7 mouse cellular contexts compared by ENCODE assay signal in the genomic region with DNA sequence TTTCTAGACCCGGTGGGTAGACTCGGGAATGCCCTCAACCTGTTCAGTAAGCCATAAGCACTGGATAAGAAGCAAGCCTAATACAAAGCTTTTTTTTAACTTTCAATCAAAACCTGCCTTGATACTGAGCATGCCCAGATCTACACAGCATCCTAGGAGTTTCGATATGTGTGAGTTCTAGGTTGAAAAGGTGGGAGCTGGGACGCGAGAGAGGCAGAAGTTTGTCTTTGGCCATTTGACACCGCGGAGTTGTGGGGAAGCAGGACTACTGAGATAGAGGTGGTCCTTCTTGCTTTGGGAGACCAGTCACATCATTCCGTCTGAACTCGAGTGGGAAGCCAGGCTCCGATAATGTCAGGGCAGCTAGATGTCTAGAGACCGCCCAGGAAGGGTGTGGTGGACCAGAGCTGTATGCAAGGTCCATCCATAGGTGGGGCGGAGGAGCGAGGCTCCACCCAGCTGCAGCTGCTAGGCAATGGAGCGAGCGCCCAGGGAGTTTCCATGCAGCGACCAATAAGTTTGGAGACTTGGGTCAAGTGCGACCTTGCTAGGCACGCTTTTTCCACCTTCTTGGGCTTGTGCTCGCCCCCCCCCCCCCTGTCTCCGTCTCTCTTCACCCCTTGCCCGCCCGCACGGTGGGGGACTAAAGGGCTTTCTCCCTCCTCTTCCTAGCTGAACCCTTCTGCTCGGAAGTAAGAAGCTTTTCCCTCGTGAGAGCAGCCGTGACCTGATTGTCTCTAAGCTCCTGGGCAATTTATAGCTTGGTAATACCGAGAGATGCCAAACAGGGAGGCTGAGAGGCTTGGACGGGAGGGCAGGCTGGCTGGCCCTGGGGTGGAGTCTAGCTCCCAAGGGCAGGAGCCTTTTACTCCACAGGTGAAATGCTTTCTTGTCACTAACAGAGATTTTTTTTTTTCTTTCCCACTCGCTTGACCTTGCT. TPM values are rescaled to one million over a fixed set of nuclear protein-coding genes. Genes with fewer than 3 reads are reported as not detected.
DNase-seq lines count a peak whose midpoint lies in the region; ATAC-seq and TF ChIP-seq lines count a peak whose summit lies in the region.

No protein-coding gene starts in this region.

- peaks cover 15% of the 10 kb centered on the region for H3K4me1 ChIP-seq in forebrain, embryonic 13.5 days
- H3K4me1 ChIP-seq in hindbrain, embryonic 15.5 days (replicated peaks) = peaks cover 20% of the 10 kb centered on the region; the same call in 1 of the 2 replicates

- H3K4me2 ChIP-seq in forebrain, embryonic 13.5 days = peak overlapping the region; percentile 94
- peak overlapping the region; percentile 96 for H3K4me2 ChIP-seq in hindbrain, embryonic 15.5 days

- peak overlapping the region; percentile 76 for H3K4me3 ChIP-seq in forebrain, embryonic 13.5 days
- peak overlapping the region; percentile 94 for H3K4me3 ChIP-seq in hindbrain, embryonic 15.5 days

- WGBS in forebrain, embryonic 13.5 days = under 1% methylated on average over 28 of the region's 29 CpGs
- 1% methylated on average over 28 of the region's 29 CpGs for WGBS in hindbrain, embryonic 15.5 days

- peak; percentile 60 for ATAC-seq in forebrain, embryonic 13.5 days
- ATAC-seq in hindbrain, embryonic 15.5 days (ENCODE audit: low FRiP score, low read depth) = peak; percentile 85
- ATAC-seq in megakaryocyte-erythroid progenitor cell, adult 5-6 weeks (replicated peaks; ENCODE audit: low FRiP score, low TSS enrichment, poor library complexity, severe bottlenecking) = no peak

- H3K27me3 ChIP-seq in forebrain, embryonic 13.5 days = no peaks in the 10 kb centered on the region; the same call in 1 of the 2 replicates
- H3K27me3 ChIP-seq in hindbrain, embryonic 15.5 days = no peaks in the 10 kb centered on the region

- no peaks in the 10 kb centered on the region for H3K36me3 ChIP-seq in forebrain, embryonic 13.5 days (ENCODE audit: poor library complexity, severe bottlenecking)
- H3K36me3 ChIP-seq in hindbrain, embryonic 15.5 days = no peaks in the 10 kb centered on the region

- TF ChIP-seq POLR2A in brain, embryonic 14.5 days (IDR thresholded peaks at IDR 0.05; ENCODE audit: borderline replicate concordance, extremely low read depth, insufficient read depth, insufficient read length, poor library complexity, severe bottlenecking) = no peak

- no peaks in the 10 kb centered on the region for H3K9me3 ChIP-seq in forebrain, embryonic 13.5 days (replicated peaks)
- no peaks in the 10 kb centered on the region for H3K9me3 ChIP-seq in hindbrain, embryonic 15.5 days

- intact Hi-C loops in left cerebral cortex, postnatal 25 days (cut with DNase I) = loop anchor here (1.0 to 5.0 kb wide), 5 partner anchors 45 to 486 kb away; no protein-coding TSS in a partner anchor

- TF ChIP-seq CTCF in brain, embryonic 14.5 days (IDR thresholded peaks at IDR 0.05; ENCODE audit: borderline replicate concordance, extremely low read depth, insufficient read depth, insufficient read length) = no peak

- H3K9ac ChIP-seq in forebrain, embryonic 13.5 days = peak overlapping the region; percentile 82
- H3K9ac ChIP-seq in hindbrain, embryonic 15.5 days = peak overlapping the region; percentile 90

- H3K27ac ChIP-seq in forebrain, embryonic 13.5 days = no peak overlapping the region
- peak overlapping the region; percentile 97 for H3K27ac ChIP-seq in hindbrain, embryonic 15.5 days (replicated peaks)

- DNase-seq in WW6 (ENCODE audit: low read depth, low spot score) = peak; percentile 40
- peak; percentile 67 for DNase-seq in brain, embryonic 14.5 days (ENCODE audit: low read depth)
- DNase-seq in left cerebral cortex, postnatal 25 days (ENCODE audit: low spot score in 2 of 2) = peak; percentile 60 to 85
- peak; percentile 59 for DNase-seq in neural tube, embryonic 10.5 days (ENCODE audit: extremely low spot score, low spot score)

RNA-seq across cellular contexts. Expression of gene Syt1, which starts 0.7 kb away (rescaled TPM):
- 49.7 and 80.9 TPM in 2 replicates for polyA plus RNA-seq in brain, embryonic 14.5 days (2012; rRNA removed)
- polyA plus RNA-seq in forebrain, embryonic 13.5 days (2015; fragmentation: Nextera tagmentation; extraction: Ambion mirVana) = 45.9 and 51.3 TPM in 2 replicates
- polyA plus RNA-seq in hindbrain, embryonic 15.5 days (2015; fragmentation: Nextera tagmentation; extraction: Ambion mirVana) = 115 and 131 TPM in 2 replicates
- 1,000 to 10,000 TPM; 1,117 to 1,180 TPM for total RNA-seq in left cerebral cortex, postnatal 25 days (2021)
- not detected in 2 replicates for total RNA-seq in megakaryocyte-erythroid progenitor cell, adult 5-6 weeks (2014; fragmentation: Nextera tagmentation)
- total RNA-seq in megakaryocyte-erythroid progenitor cell, adult 5-6 weeks (2017) = not detected in 2 replicates
